Mouse (Mus musculus) lung, postnatal 10 days (tissue): Measurements from ENCODE around the gene Zfp92.
"Not testable (repeated sequence)": the region's sequence is repeated elsewhere in the genome, so short reads cannot be mapped to it uniquely, and the experiment has no call there.

ENCODE experiments used
- DNase-seq: peaks from one replicate; pipeline ENCODE4 v3.0.0; 2021

The Zfp92 gene

GRCm38 (mm10) chrX:73410880-73411517 lies at the start of gene Zfp92:
Gene Zfp92, plus strand, starts transcription at chrX:73411096.
- no peak for DNase-seq

- DNase-seq = no peak
Measured at GRCm38 (mm10) chrX:73363291-73363690, 47.6 kb upstream of the Zfp92 start.

GRCm38 (mm10) chrX:73384419-73384818 lies 26.5 kb upstream of the Zfp92 start:
- no peak for DNase-seq

- DNase-seq = no peak
Measured at GRCm38 (mm10) chrX:73384924-73385323, 26.0 kb upstream of the Zfp92 start.

- DNase-seq = no peak
Measured at GRCm38 (mm10) chrX:73391481-73391880, 19.4 kb upstream of the Zfp92 start.

- no peak for DNase-seq
Measured at GRCm38 (mm10) chrX:73396446-73396845, 14.4 kb upstream of the Zfp92 start.

GRCm38 (mm10) chrX:73398636-73399035 lies 12.3 kb upstream of the Zfp92 start, which contains the start of gene Gm18336:
Gene Gm18336, minus strand, starts transcription at chrX:73398736.
- not testable (repeated sequence) for DNase-seq

- no peak for DNase-seq
Measured at GRCm38 (mm10) chrX:73400951-73401350, 9.9 kb upstream of the Zfp92 start.

GRCm38 (mm10) chrX:73401616-73402015 lies 9.3 kb upstream of the Zfp92 start:
- no peak for DNase-seq

- DNase-seq = no peak
Measured at GRCm38 (mm10) chrX:73412767-73413166, 1.9 kb downstream of the Zfp92 start.

GRCm38 (mm10) chrX:73430036-73430435 lies 19.1 kb downstream of the Zfp92 start:
- DNase-seq = no peak

- no peak for DNase-seq
Measured at GRCm38 (mm10) chrX:73432850-73433249, 22.0 kb downstream of the Zfp92 start.

GRCm38 (mm10) chrX:73435252-73435651 lies 24.4 kb downstream of the Zfp92 start, which contains the start of gene Trex2:
Gene Trex2, minus strand, starts transcription at chrX:73435344.
- no peak for DNase-seq

GRCm38 (mm10) chrX:73441428-73441827 lies 30.5 kb downstream of the Zfp92 start:
- DNase-seq = no peak

- DNase-seq = peak; percentile 74
Measured at GRCm38 (mm10) chrX:73451949-73452348, 41.1 kb downstream of the Zfp92 start.

GRCm38 (mm10) chrX:73458877-73459392 lies 48.0 kb downstream of the Zfp92 start, which contains the start of gene Haus7:
Gene Haus7, minus strand, starts transcription at chrX:73459044.
- DNase-seq = peak; percentile 97

GRCm38 (mm10) chrX:73460792-73461191 lies 49.9 kb downstream of the Zfp92 start:
- no peak for DNase-seq

- peak; percentile 82 for DNase-seq
Measured at GRCm38 (mm10) chrX:73465483-73466186, 54.7 kb downstream of the Zfp92 start.

- DNase-seq = peak; percentile 65
Measured at GRCm38 (mm10) chrX:73467446-73468241, 56.7 kb downstream of the Zfp92 start.

GRCm38 (mm10) chrX:73468330-73468729 lies 57.4 kb downstream of the Zfp92 start:
- DNase-seq = peak; percentile 50

- no peak for DNase-seq
Measured at GRCm38 (mm10) chrX:73468752-73469151, 57.9 kb downstream of the Zfp92 start.

GRCm38 (mm10) chrX:73471764-73472163 lies 60.9 kb downstream of the Zfp92 start:
- no peak for DNase-seq
